Mouse (Mus musculus) limb, embryonic 13.5 days (tissue): ENCODE data around the gene Tex13c2. TPM values are rescaled to one million over a fixed set of nuclear protein-coding genes. Genes with fewer than 3 reads are reported as not detected.

ENCODE experiments used
- ATAC-seq: fragments of 200-750 bp; cut with Nextera tagmentation; 2 replicates; pipeline ENCODE4 v1.8.0; 2017; ENCODE audit warnings: low read depth, moderate number of reproducible peaks, moderate TSS enrichment; ENCODE audit not compliant: low FRiP score
- H3K27ac ChIP-seq: fragments of 300-500 bp; sonication (generic); 2 replicates; pipeline ENCODE4 v1.5.1; 2015; ENCODE audit warnings: inconsistent platforms, mild to moderate bottlenecking, moderate library complexity
- H3K27me3 ChIP-seq: fragments of 300-500 bp; sonication (generic); 2 replicates; pipeline ENCODE4 v1.6.1; 2015; ENCODE audit warnings: mild to moderate bottlenecking, inconsistent platforms
- H3K36me3 ChIP-seq: fragments of 300-500 bp; sonication (generic); 2 replicates; pipeline ENCODE4 v1.6.1; 2015; ENCODE audit warnings: inconsistent platforms, mild to moderate bottlenecking, moderate library complexity
- H3K4me1 ChIP-seq: fragments of 300-500 bp; sonication (generic); 2 replicates; pipeline ENCODE4 v1.6.1; 2015; ENCODE audit warnings: inconsistent platforms
- H3K4me2 ChIP-seq: fragments of 300-500 bp; sonication (generic); replicated peaks from 2 replicates; pipeline ENCODE4 v1.6.1; 2015; ENCODE audit warnings: inconsistent platforms, mild to moderate bottlenecking, moderate library complexity
- H3K4me3 ChIP-seq: fragments of 300-500 bp; sonication (generic); 2 replicates; pipeline ENCODE4 v1.5.1; 2015; ENCODE audit warnings: moderate library complexity, mild to moderate bottlenecking, inconsistent platforms
- H3K9ac ChIP-seq: fragments of 300-500 bp; sonication (generic); 2 replicates; pipeline ENCODE4 v1.6.1; 2015; ENCODE audit warnings: mild to moderate bottlenecking, inconsistent platforms
- H3K9me3 ChIP-seq: fragments of 300-500 bp; sonication (generic); 2 replicates; pipeline ENCODE4 v1.6.1; 2016; ENCODE audit warnings: inconsistent platforms
- WGBS: fragments of 180-500 bp; shearing (Covaris S2); methylation state at CpG from one replicate; pipeline ENCODE4 v1.1.7; 2015; 5-methylcytosine and 5-hydroxymethylcytosine counted together
- polyA plus RNA-seq: library from polyadenylated mRNA; unstranded; fragments of >200 nt; fragmentation: Nextera tagmentation; extraction: Ambion mirVana; gene quantifications from 2 replicates; pipeline ENCODE4 v1.2.1, GENCODE M21; 2015

Tex13c2 gene
- not detected in 2 replicates for polyA plus RNA-seq

GRCm38 (mm10) chrX:42489446-42489845, at the start of gene Tex13c2:
TSS of gene Tex13c2 (plus strand) at chrX:42489691.
- Histone ChIP-seq H3K36me3 (no peaks in the 10 kb centered on the region), H3K9ac (no peak within 1 kb of the TSS), H3K27me3 (no peaks in the 10 kb centered on the region), H3K9me3 (no peaks in the 10 kb centered on the region), H3K27ac (no peak within 1 kb of the TSS), H3K4me3 (no peak within 1 kb of the TSS), H3K4me2 (no peak within 1 kb of the TSS), H3K4me1 (no peaks in the 10 kb centered on the region)
- 85% methylated on average over 16 of the region's 16 CpGs for WGBS
- ATAC-seq: no peak

DNA sequence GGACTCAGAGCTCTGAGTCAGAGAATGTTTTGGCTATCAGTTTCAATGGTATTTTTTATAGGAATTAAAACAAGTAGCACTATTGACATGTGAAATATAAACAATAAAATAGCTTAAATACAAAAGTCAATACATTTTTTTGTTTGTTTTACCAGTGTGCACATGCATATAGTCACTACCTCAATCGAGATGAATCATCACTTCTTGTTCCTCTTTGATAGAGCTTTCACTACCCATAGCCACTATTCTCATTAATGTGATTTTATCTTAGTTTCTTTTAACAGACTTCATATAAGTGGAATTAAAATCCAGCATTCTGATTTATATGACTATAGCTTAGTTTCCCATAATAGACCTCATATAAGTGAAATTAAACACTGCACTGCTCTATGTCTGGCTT, 39.2 kb upstream of the Tex13c2 start:
- no peak overlapping the region for H3K4me2 ChIP-seq
- no peak overlapping the region for H3K9ac ChIP-seq
- H3K36me3 ChIP-seq: no peaks in the 10 kb centered on the region
- no peak overlapping the region for H3K4me3 ChIP-seq
- no peaks in the 10 kb centered on the region for H3K9me3 ChIP-seq
- no peaks in the 10 kb centered on the region for H3K27me3 ChIP-seq
- ATAC-seq: no peak
- no peaks in the 10 kb centered on the region for H3K4me1 ChIP-seq
- H3K27ac ChIP-seq: no peak overlapping the region
- 85% methylated on average over 1 of the region's 1 CpGs for WGBS

GRCm38 (mm10) chrX:42453001-42453400, 36.5 kb upstream of the Tex13c2 start:
- H3K9ac ChIP-seq: no peak overlapping the region
- WGBS: 92% methylated on average over 1 of the region's 1 CpGs
- H3K27me3 ChIP-seq: no peaks in the 10 kb centered on the region
- no peak overlapping the region for H3K4me2 ChIP-seq
- H3K4me1 ChIP-seq: no peaks in the 10 kb centered on the region
- H3K36me3 ChIP-seq: no peaks in the 10 kb centered on the region
- ATAC-seq: no peak
- H3K27ac ChIP-seq: no peak overlapping the region
- H3K4me3 ChIP-seq: no peak overlapping the region
- H3K9me3 ChIP-seq: no peaks in the 10 kb centered on the region

DNA sequence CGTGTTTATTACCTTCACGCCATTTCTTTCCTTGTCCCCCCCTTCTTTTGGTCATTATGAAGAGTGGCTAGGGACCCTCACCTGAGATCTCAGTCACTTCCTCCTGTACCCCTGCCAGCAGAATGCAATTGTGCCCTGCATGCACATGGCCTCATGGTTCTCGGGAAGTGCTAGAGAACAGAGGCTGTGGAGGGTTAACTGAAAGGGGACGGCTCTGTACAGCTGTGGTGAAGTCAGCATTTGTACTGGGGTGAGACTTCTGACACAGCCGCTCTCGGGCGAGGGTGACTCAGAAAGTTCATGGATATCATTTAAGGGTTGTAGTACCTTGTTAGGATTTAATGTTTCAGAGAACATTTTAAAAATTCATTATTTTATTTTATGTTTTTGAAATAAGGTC, 35.0 kb upstream of the Tex13c2 start:
- 73% methylated on average over 7 of the region's 7 CpGs for WGBS
- no peaks in the 10 kb centered on the region for H3K9me3 ChIP-seq

GRCm38 (mm10) chrX:42490336-42490735, 845 bp downstream of the Tex13c2 start:
- Histone ChIP-seq H3K36me3 (no peaks in the 10 kb centered on the region), H3K4me1 (no peaks in the 10 kb centered on the region), H3K9ac (no peak overlapping the region), H3K27me3 (no peaks in the 10 kb centered on the region), H3K4me3 (no peak overlapping the region), H3K9me3 (no peaks in the 10 kb centered on the region), H3K27ac (no peak overlapping the region), H3K4me2 (no peak overlapping the region)
- ATAC-seq: no peak
- WGBS: 92% methylated on average over 8 of the region's 8 CpGs

More for the DNA sequence above, 35.0 kb upstream of the Tex13c2 start:
- Histone ChIP-seq H3K27ac (no peak overlapping the region), H3K27me3 (no peaks in the 10 kb centered on the region), H3K4me1 (no peaks in the 10 kb centered on the region), H3K4me2 (no peak overlapping the region), H3K36me3 (no peaks in the 10 kb centered on the region), H3K9ac (no peak overlapping the region), H3K4me3 (no peak overlapping the region)
- no peak for ATAC-seq

- no peaks in the 10 kb centered on the region for H3K9me3 ChIP-seq
- no peak overlapping the region for H3K27ac ChIP-seq
- no peaks in the 10 kb centered on the region for H3K27me3 ChIP-seq
- H3K9ac ChIP-seq: no peak overlapping the region
- no peak overlapping the region for H3K4me3 ChIP-seq
- no peak overlapping the region for H3K4me2 ChIP-seq
- H3K36me3 ChIP-seq: no peaks in the 10 kb centered on the region
- no peaks in the 10 kb centered on the region for H3K4me1 ChIP-seq
- no peak for ATAC-seq
Measured at GRCm38 (mm10) chrX:42500538-42500937, 11.0 kb downstream of the Tex13c2 start.

DNA sequence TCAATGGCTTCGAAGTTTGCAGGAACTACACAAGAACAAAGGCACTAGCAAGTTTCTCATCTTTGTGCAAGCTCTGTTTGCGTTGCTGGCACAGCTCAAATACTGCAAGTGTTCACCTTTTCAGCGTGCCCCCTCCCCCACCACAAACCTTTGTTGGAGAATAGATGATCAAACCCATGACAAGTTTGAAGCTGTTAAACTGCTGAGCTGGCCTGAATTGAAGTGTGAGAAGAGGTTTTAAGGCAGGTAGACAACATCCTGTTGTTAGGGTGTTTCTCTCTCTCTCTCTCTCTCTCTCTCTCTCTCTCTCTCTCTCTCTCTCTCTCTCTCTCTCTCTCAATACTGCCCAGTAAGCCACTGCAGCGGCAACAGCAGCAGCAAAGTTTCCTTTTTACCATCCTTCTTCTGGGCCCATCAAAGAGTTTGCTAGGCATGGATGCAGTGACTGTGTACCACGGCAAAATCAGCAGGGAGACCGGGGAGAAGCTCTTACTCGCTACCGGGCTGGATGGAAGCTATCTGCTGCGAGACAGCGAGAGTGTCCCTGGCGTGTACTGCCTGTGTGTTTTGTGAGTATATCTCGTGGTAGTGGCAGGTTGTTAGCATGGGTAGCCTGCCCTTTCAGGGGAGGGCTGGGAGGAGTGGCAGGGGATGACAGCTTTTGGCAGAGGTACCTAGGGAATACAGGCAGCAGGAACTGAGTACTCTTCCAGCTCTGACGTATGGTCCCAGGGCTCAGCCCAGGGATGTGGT, 13.0 kb downstream of the Tex13c2 start, which contains the start of gene Sh2d1a:
Gene Sh2d1a, plus strand, starts transcription at position 163 of the 753 bp plus-strand sequence.
- 80% methylated on average over 13 of the region's 13 CpGs for WGBS
- Histone ChIP-seq H3K9ac (no peak within 1 kb of the TSS), H3K4me2 (no peak within 1 kb of the TSS), H3K4me3 (no peak within 1 kb of the TSS), H3K36me3 (no peaks in the 10 kb centered on the region), H3K27me3 (no peaks in the 10 kb centered on the region), H3K9me3 (no peaks in the 10 kb centered on the region), H3K4me1 (no peaks in the 10 kb centered on the region), H3K27ac (no peak within 1 kb of the TSS)
- ATAC-seq: no peak

- H3K9ac ChIP-seq: no peak overlapping the region
- H3K27me3 ChIP-seq: no peaks in the 10 kb centered on the region
- no peak for ATAC-seq
- H3K4me2 ChIP-seq: no peak overlapping the region
- no peak overlapping the region for H3K27ac ChIP-seq
- no peaks in the 10 kb centered on the region for H3K4me1 ChIP-seq
- no peaks in the 10 kb centered on the region for H3K36me3 ChIP-seq
- WGBS: 78% methylated on average over 2 of the region's 2 CpGs
- H3K9me3 ChIP-seq: no peaks in the 10 kb centered on the region
- no peak overlapping the region for H3K4me3 ChIP-seq
Measured at GRCm38 (mm10) chrX:42511105-42511504, 21.6 kb downstream of the Tex13c2 start.

- no peaks in the 10 kb centered on the region for H3K9me3 ChIP-seq
- H3K9ac ChIP-seq: no peak overlapping the region
- H3K27ac ChIP-seq: no peak overlapping the region
- ATAC-seq: no peak
- H3K4me3 ChIP-seq: no peak overlapping the region
- H3K36me3 ChIP-seq: no peaks in the 10 kb centered on the region
- no peaks in the 10 kb centered on the region for H3K4me1 ChIP-seq
- no peaks in the 10 kb centered on the region for H3K27me3 ChIP-seq
- no peak overlapping the region for H3K4me2 ChIP-seq
Measured at GRCm38 (mm10) chrX:42512567-42512966, 23.1 kb downstream of the Tex13c2 start.

GRCm38 (mm10) chrX:42522868-42523267, 33.4 kb downstream of the Tex13c2 start:
- H3K4me2 ChIP-seq: no peak overlapping the region
- no peak overlapping the region for H3K4me3 ChIP-seq
- H3K4me1 ChIP-seq: no peaks in the 10 kb centered on the region
- no peaks in the 10 kb centered on the region for H3K36me3 ChIP-seq
- no peak for ATAC-seq
- no peaks in the 10 kb centered on the region for H3K9me3 ChIP-seq
- H3K27me3 ChIP-seq: no peaks in the 10 kb centered on the region
- WGBS: 76% methylated on average over 2 of the region's 2 CpGs
- no peak overlapping the region for H3K9ac ChIP-seq
- no peak overlapping the region for H3K27ac ChIP-seq

GRCm38 (mm10) chrX:42530703-42531102, 41.2 kb downstream of the Tex13c2 start:
- H3K4me1 ChIP-seq: no peaks in the 10 kb centered on the region
- WGBS: 78% methylated on average over 4 of the region's 4 CpGs
- no peaks in the 10 kb centered on the region for H3K9me3 ChIP-seq
- no peak overlapping the region for H3K4me2 ChIP-seq
- no peaks in the 10 kb centered on the region for H3K27me3 ChIP-seq
- no peak for ATAC-seq
- no peak overlapping the region for H3K27ac ChIP-seq
- no peak overlapping the region for H3K9ac ChIP-seq
- H3K36me3 ChIP-seq: no peaks in the 10 kb centered on the region
- no peak overlapping the region for H3K4me3 ChIP-seq

- H3K9ac ChIP-seq: no peak overlapping the region
- no peaks in the 10 kb centered on the region for H3K9me3 ChIP-seq
- no peak for ATAC-seq
- no peak overlapping the region for H3K27ac ChIP-seq
- WGBS: 38% methylated on average over 3 of the region's 3 CpGs
- H3K4me3 ChIP-seq: 0 out of 2 replicates have a peak overlapping the region, but pooled peaks have one; percentile 8
- H3K4me1 ChIP-seq: no peaks in the 10 kb centered on the region
- no peaks in the 10 kb centered on the region for H3K36me3 ChIP-seq
- no peaks in the 10 kb centered on the region for H3K27me3 ChIP-seq
- H3K4me2 ChIP-seq: peak overlapping the region; percentile 47
Measured at GRCm38 (mm10) chrX:42540030-42540755, 50.7 kb downstream of the Tex13c2 start.
